ENCODE assay signal across 8 mouse cellular contexts in genomic region chr7:16404315-16405072, GRCm38 (mm10). TPM values are rescaled to one million over a fixed set of nuclear protein-coding genes. Genes with fewer than 3 reads are reported as not detected.
DNase-seq lines count a peak whose midpoint lies in the region; ATAC-seq and TF ChIP-seq lines count a peak whose summit lies in the region.

No protein-coding gene starts in this region.

- peak overlapping the region; percentile 24; the same call in 1 of the 2 replicates for H3K9ac ChIP-seq in lung, postnatal 0 days (replicated peaks; ENCODE audit: low read depth)

- H3K4me1 ChIP-seq in lung, postnatal 0 days (ENCODE audit: insufficient read depth, low read depth, low read length), result peaks cover 25% of the 10 kb centered on the region

- peak overlapping the region; percentile 35; the same call in 1 of the 2 replicates for H3K4me2 ChIP-seq in lung, postnatal 0 days (replicated peaks; ENCODE audit: low read depth, low read length)

- peak overlapping the region; percentile 100 for H3K27ac ChIP-seq in layer of hippocampus, adult 2 months
- peak overlapping the region; percentile 98 for H3K27ac ChIP-seq in lung, postnatal 0 days (ENCODE audit: low read length)

- no peaks in the 10 kb centered on the region for H3K36me3 ChIP-seq in lung, postnatal 0 days (ENCODE audit: insufficient read depth, low read length)

- no peak for ATAC-seq in lung, postnatal 0 days
- ATAC-seq in megakaryocyte-erythroid progenitor cell, adult 5-6 weeks (replicated peaks; ENCODE audit: low FRiP score, low TSS enrichment, poor library complexity, severe bottlenecking), result no peak

- H3K9me3 ChIP-seq in lung, postnatal 0 days (ENCODE audit: low read length), result no peaks in the 10 kb centered on the region

- TF ChIP-seq CTCF in layer of hippocampus, adult 2 months (conservative IDR thresholded peaks at IDR 0.05), result no peak
- no peak for TF ChIP-seq CTCF in lung, postnatal 0 days (IDR thresholded peaks at IDR 0.05)

- 65% methylated on average over 3 of the region's 3 CpGs for WGBS in lung, postnatal 0 days

- no peak overlapping the region for H3K4me3 ChIP-seq in layer of hippocampus, adult 2 months
- no peak overlapping the region for H3K4me3 ChIP-seq in lung, postnatal 0 days (ENCODE audit: low read depth, low read length)

- no peak for DNase-seq in layer of hippocampus, adult 2 months (ENCODE audit: low spot score in 2 of 2)
- DNase-seq in layer of hippocampus, adult 11-12 months (ENCODE audit: low spot score), result no peak
- DNase-seq in brain, adult 2 months (ENCODE audit: low read depth, low spot score), result peak; percentile 15
- peak; percentile 33 to 46 for DNase-seq in heart, postnatal 10 days
- DNase-seq in lung, postnatal 0 days (ENCODE audit: low spot score), result peak; percentile 14
- no peak for DNase-seq in right cerebral cortex, postnatal 10 days (ENCODE audit: low spot score in 2 of 2)
- no peak for DNase-seq in urinary bladder, postnatal 4 days (ENCODE audit: low spot score in 2 of 2)

- no peak for TF ChIP-seq EP300 in lung, postnatal 0 days (IDR thresholded peaks at IDR 0.05)

- no peaks in the 10 kb centered on the region for H3K27me3 ChIP-seq in lung, postnatal 0 days (replicated peaks; ENCODE audit: insufficient read depth, low read length)

- intact Hi-C loops in heart, postnatal 10 days (cut with DNase I), result no loop called here

RNA-seq across cellular contexts. Expression of gene Zc3h4, which starts 3.8 kb away (rescaled TPM):
- total RNA-seq in layer of hippocampus, adult 2 months (2021), result 10 to 100 TPM; 62.4 to 64.4 TPM
- total RNA-seq in heart, postnatal 10 days (2021), result 10 to 100 TPM; 37.8 TPM
- polyA plus RNA-seq in lung, postnatal 0 days (2015; fragmentation: Nextera tagmentation; extraction: Ambion mirVana), result 7.9 and 8.2 TPM in 2 replicates
- 60.7 and 66.9 TPM in 2 replicates for total RNA-seq in megakaryocyte-erythroid progenitor cell, adult 5-6 weeks (2014; fragmentation: Nextera tagmentation)
- 29.5 and 39.1 TPM in 2 replicates for total RNA-seq in megakaryocyte-erythroid progenitor cell, adult 5-6 weeks (2017)

RNA-seq across cellular contexts. Expression of gene Sae1, which starts 16.9 kb away (rescaled TPM):
- total RNA-seq in layer of hippocampus, adult 2 months (2021), result 10 to 100 TPM; 89.8 to 90.7 TPM
- 10 to 100 TPM; 64.9 to 69.5 TPM for total RNA-seq in heart, postnatal 10 days (2021)
- 84.8 and 92.3 TPM in 2 replicates for polyA plus RNA-seq in lung, postnatal 0 days (2015; fragmentation: Nextera tagmentation; extraction: Ambion mirVana)
- 132 and 134 TPM in 2 replicates for total RNA-seq in megakaryocyte-erythroid progenitor cell, adult 5-6 weeks (2014; fragmentation: Nextera tagmentation)
- total RNA-seq in megakaryocyte-erythroid progenitor cell, adult 5-6 weeks (2017), result 478 and 490 TPM in 2 replicates

RNA-seq across cellular contexts. Expression of gene Tmem160, which starts 48.1 kb away (rescaled TPM):
- 10 to 100 TPM; 59.4 to 72.5 TPM for total RNA-seq in layer of hippocampus, adult 2 months (2021)
- 10 to 100 TPM; 78.0 to 87.1 TPM for total RNA-seq in heart, postnatal 10 days (2021)
- 81.0 and 87.9 TPM in 2 replicates for polyA plus RNA-seq in lung, postnatal 0 days (2015; fragmentation: Nextera tagmentation; extraction: Ambion mirVana)
- 34.3 and 39.2 TPM in 2 replicates for total RNA-seq in megakaryocyte-erythroid progenitor cell, adult 5-6 weeks (2014; fragmentation: Nextera tagmentation)
- total RNA-seq in megakaryocyte-erythroid progenitor cell, adult 5-6 weeks (2017), result 16.3 and 16.9 TPM in 2 replicates

Comparison
In these comparisons a context has a peak if more than half of its experiments do, and no peak if none do; other contexts are left out.
1. DNase-seq: peak in brain, adult 2 months (single experiment), heart, postnatal 10 days (2 of 2) and lung, postnatal 0 days (single experiment); none in layer of hippocampus, adult 2 months (0 of 2), layer of hippocampus, adult 11-12 months (single experiment), right cerebral cortex, postnatal 10 days (0 of 2) and urinary bladder, postnatal 4 days (0 of 2).